In genomic region chr17:25879261-25879660, GRCm38 (mm10) we compare ENCODE assay signal across 9 mouse cellular contexts. TPM values are rescaled to one million over a fixed set of nuclear protein-coding genes. Genes with fewer than 3 reads are reported as not detected.
DNase-seq lines count a peak whose midpoint lies in the region; ATAC-seq and TF ChIP-seq lines count a peak whose summit lies in the region.
"Had no signal": no experiment of that assay in that cellular context is flagged by ENCODE, and none has a peak within 500 bp of the region (broad histone marks: within the 10 kb centered on the region; RNA-seq: fewer than 3 reads in every experiment).

No protein-coding gene starts in this region.

- DNase-seq in forebrain, embryonic 10.5 days (ENCODE audit: extremely low spot score, low spot score) = no peak
- DNase-seq in neural tube, embryonic 11.5 days (ENCODE audit: low spot score) = peak; percentile 33
- DNase-seq in neural tube, embryonic 10.5 days (ENCODE audit: extremely low spot score, low spot score) = no peak
- peak; percentile 37 for DNase-seq in lung, postnatal 36 days
- DNase-seq in layer of hippocampus, postnatal 14 days (ENCODE audit: low spot score in 2 of 2) = no peak
- DNase-seq in urinary bladder, postnatal 25 days (ENCODE audit: low spot score) = no peak

- peaks cover 57% of the 10 kb centered on the region for H3K36me3 ChIP-seq in forebrain, embryonic 10.5 days (replicated peaks)
- H3K36me3 ChIP-seq in forebrain, embryonic 13.5 days (ENCODE audit: poor library complexity, severe bottlenecking) = peaks cover 53% of the 10 kb centered on the region
- peaks cover 9% of the 10 kb centered on the region; the same call in 1 of the 2 replicates for H3K36me3 ChIP-seq in neural tube, embryonic 11.5 days (ENCODE audit: control insufficient read depth, insufficient read depth, low read length)

- H3K27ac ChIP-seq in forebrain, embryonic 10.5 days = peak overlapping the region; percentile 87
- H3K27ac ChIP-seq in forebrain, embryonic 13.5 days = no peak overlapping the region
- H3K27ac ChIP-seq in neural tube, embryonic 11.5 days (ENCODE audit: low read depth, low read length) = no peak overlapping the region
- H3K27ac ChIP-seq in cortical plate, adult 2 months (ENCODE audit: insufficient read depth, low read length) = no peak overlapping the region

- H3K27me3 ChIP-seq in forebrain, embryonic 10.5 days (ENCODE audit: poor library complexity, severe bottlenecking) = no peaks in the 10 kb centered on the region
- H3K27me3 ChIP-seq in forebrain, embryonic 13.5 days = no peaks in the 10 kb centered on the region
- no peaks in the 10 kb centered on the region for H3K27me3 ChIP-seq in neural tube, embryonic 11.5 days (ENCODE audit: control insufficient read depth, insufficient read depth, low read length)

- TF ChIP-seq CTCF in cortical plate, adult 2 months (IDR thresholded peaks at IDR 0.05; ENCODE audit: extremely low read depth, insufficient read depth, low read length) = peak; percentile 53

- H3K4me1 ChIP-seq in forebrain, embryonic 10.5 days = peaks cover 86% of the 10 kb centered on the region
- peaks cover 32% of the 10 kb centered on the region for H3K4me1 ChIP-seq in forebrain, embryonic 13.5 days
- peaks cover 25% of the 10 kb centered on the region for H3K4me1 ChIP-seq in neural tube, embryonic 11.5 days (ENCODE audit: control insufficient read depth, insufficient read depth, low read length)
- peaks cover 5% of the 10 kb centered on the region; the same call in 1 of the 2 replicates for H3K4me1 ChIP-seq in cortical plate, adult 2 months (ENCODE audit: control insufficient read depth, insufficient read depth, low read length)

- TF ChIP-seq POLR2A in cortical plate, adult 2 months (IDR thresholded peaks at IDR 0.05; ENCODE audit: extremely low read depth, insufficient read depth, low read length) = no peak

- ATAC-seq in forebrain, embryonic 13.5 days = no peak
- no peak for ATAC-seq in neural tube, embryonic 11.5 days (ENCODE audit: insufficient read depth, low FRiP score, low TSS enrichment)

- H3K9ac ChIP-seq in forebrain, embryonic 13.5 days = no peak overlapping the region
- H3K9ac ChIP-seq in neural tube, embryonic 11.5 days (ENCODE audit: low read length) = no peak overlapping the region

- WGBS in forebrain, embryonic 10.5 days = 42% methylated on average over 4 of the region's 4 CpGs
- 38% methylated on average over 4 of the region's 4 CpGs for WGBS in forebrain, embryonic 13.5 days
- WGBS in neural tube, embryonic 11.5 days = 41% methylated on average over 4 of the region's 4 CpGs

- H3K4me2 ChIP-seq in forebrain, embryonic 13.5 days = no peak overlapping the region
- no peak overlapping the region for H3K4me2 ChIP-seq in neural tube, embryonic 11.5 days (ENCODE audit: low read depth)

- peak overlapping the region; percentile 23; the same call in 1 of the 2 replicates for H3K4me3 ChIP-seq in forebrain, embryonic 10.5 days
- no peak overlapping the region for H3K4me3 ChIP-seq in forebrain, embryonic 13.5 days
- H3K4me3 ChIP-seq in neural tube, embryonic 11.5 days (ENCODE audit: low read depth, low read length) = no peak overlapping the region
- no peak overlapping the region for H3K4me3 ChIP-seq in cortical plate, adult 2 months (ENCODE audit: insufficient read depth, low read length)

- no peaks in the 10 kb centered on the region for H3K9me3 ChIP-seq in forebrain, embryonic 10.5 days
- no peaks in the 10 kb centered on the region for H3K9me3 ChIP-seq in forebrain, embryonic 13.5 days (replicated peaks)
- H3K9me3 ChIP-seq in neural tube, embryonic 11.5 days (ENCODE audit: control insufficient read depth, low read length) = no peaks in the 10 kb centered on the region

RNA-seq across cellular contexts. Expression of gene Wfikkn1, which starts 1.4 kb away (rescaled TPM):
- 4.0 and 4.2 TPM in 2 replicates for polyA plus RNA-seq in forebrain, embryonic 10.5 days (2016; fragmentation: Nextera tagmentation; extraction: Ambion mirVana)
- 0.76 and 0.77 TPM in 2 replicates for polyA plus RNA-seq in forebrain, embryonic 13.5 days (2015; fragmentation: Nextera tagmentation; extraction: Ambion mirVana)
- 1.2 and 1.7 TPM in 2 replicates for polyA plus RNA-seq in neural tube, embryonic 11.5 days (2014; fragmentation: Nextera tagmentation; extraction: Ambion mirVana)
- polyA plus RNA-seq in cortical plate, adult 2 months (2012; rRNA removed) = 0.26 and 0.61 TPM in 2 replicates
- total RNA-seq in layer of hippocampus, postnatal 14 days (2021) = 1 to 10 TPM; 1.8 to 2.3 TPM

RNA-seq across cellular contexts. Expression of gene Mettl26, which starts 4.4 kb away (rescaled TPM):
- polyA plus RNA-seq in forebrain, embryonic 10.5 days (2016; fragmentation: Nextera tagmentation; extraction: Ambion mirVana) = 76.7 and 79.1 TPM in 2 replicates
- polyA plus RNA-seq in forebrain, embryonic 13.5 days (2015; fragmentation: Nextera tagmentation; extraction: Ambion mirVana) = 62.5 and 67.1 TPM in 2 replicates
- 57.8 and 58.8 TPM in 2 replicates for polyA plus RNA-seq in neural tube, embryonic 11.5 days (2014; fragmentation: Nextera tagmentation; extraction: Ambion mirVana)
- 76.5 and 79.2 TPM in 2 replicates for polyA plus RNA-seq in cortical plate, adult 2 months (2012; rRNA removed)
- 10 to 100 TPM; 39.3 to 44.7 TPM for total RNA-seq in layer of hippocampus, postnatal 14 days (2021)

RNA-seq across cellular contexts. Expression of gene Mcrip2, which starts 10.7 kb away (rescaled TPM):
- polyA plus RNA-seq in forebrain, embryonic 10.5 days (2016; fragmentation: Nextera tagmentation; extraction: Ambion mirVana) = 20.0 and 21.9 TPM in 2 replicates
- 12.9 and 13.6 TPM in 2 replicates for polyA plus RNA-seq in forebrain, embryonic 13.5 days (2015; fragmentation: Nextera tagmentation; extraction: Ambion mirVana)
- polyA plus RNA-seq in neural tube, embryonic 11.5 days (2014; fragmentation: Nextera tagmentation; extraction: Ambion mirVana) = 8.2 and 8.7 TPM in 2 replicates
- polyA plus RNA-seq in cortical plate, adult 2 months (2012; rRNA removed) = 29.2 and 29.9 TPM in 2 replicates
- 10 to 100 TPM; 29.2 to 39.0 TPM for total RNA-seq in layer of hippocampus, postnatal 14 days (2021)
- total RNA-seq: neutrophil, adult 5-6 weeks had no signal

RNA-seq across cellular contexts. Expression of gene Wdr90, which starts 18.0 kb away (rescaled TPM):
- polyA plus RNA-seq in forebrain, embryonic 10.5 days (2016; fragmentation: Nextera tagmentation; extraction: Ambion mirVana) = 63.3 and 73.0 TPM in 2 replicates
- polyA plus RNA-seq in forebrain, embryonic 13.5 days (2015; fragmentation: Nextera tagmentation; extraction: Ambion mirVana) = 24.9 and 28.5 TPM in 2 replicates
- 17.8 and 20.3 TPM in 2 replicates for polyA plus RNA-seq in neural tube, embryonic 11.5 days (2014; fragmentation: Nextera tagmentation; extraction: Ambion mirVana)
- 38.2 and 48.5 TPM in 2 replicates for polyA plus RNA-seq in cortical plate, adult 2 months (2012; rRNA removed)
- total RNA-seq in layer of hippocampus, postnatal 14 days (2021) = 10 to 100 TPM; 24.0 to 25.8 TPM

RNA-seq across cellular contexts. Expression of gene Rhot2, which starts 34.6 kb away (rescaled TPM):
- 28.0 and 31.2 TPM in 2 replicates for polyA plus RNA-seq in forebrain, embryonic 10.5 days (2016; fragmentation: Nextera tagmentation; extraction: Ambion mirVana)
- 16.2 and 17.6 TPM in 2 replicates for polyA plus RNA-seq in forebrain, embryonic 13.5 days (2015; fragmentation: Nextera tagmentation; extraction: Ambion mirVana)
- polyA plus RNA-seq in neural tube, embryonic 11.5 days (2014; fragmentation: Nextera tagmentation; extraction: Ambion mirVana) = 8.6 and 10.5 TPM in 2 replicates
- 108 and 119 TPM in 2 replicates for polyA plus RNA-seq in cortical plate, adult 2 months (2012; rRNA removed)
- total RNA-seq in layer of hippocampus, postnatal 14 days (2021) = 10 to 100 TPM; 95.6 to 97.8 TPM

Comparison
In these comparisons a context has a peak if more than half of its experiments do, and no peak if none do; other contexts are left out.
1. DNase-seq: peak in neural tube, embryonic 11.5 days (single experiment) and lung, postnatal 36 days (single experiment); none in forebrain, embryonic 10.5 days (single experiment), neural tube, embryonic 10.5 days (single experiment), layer of hippocampus, postnatal 14 days (0 of 2) and urinary bladder, postnatal 25 days (single experiment).